Mouse (Mus musculus): ENCODE data around the gene Nmnat2. TPM values are rescaled to one million over a fixed set of nuclear protein-coding genes. Genes with fewer than 3 reads are reported as not detected.

Gene Nmnat2
- polyA plus RNA-seq, 1 experiment from 2014 or later: 26.9 TPM

DNA sequence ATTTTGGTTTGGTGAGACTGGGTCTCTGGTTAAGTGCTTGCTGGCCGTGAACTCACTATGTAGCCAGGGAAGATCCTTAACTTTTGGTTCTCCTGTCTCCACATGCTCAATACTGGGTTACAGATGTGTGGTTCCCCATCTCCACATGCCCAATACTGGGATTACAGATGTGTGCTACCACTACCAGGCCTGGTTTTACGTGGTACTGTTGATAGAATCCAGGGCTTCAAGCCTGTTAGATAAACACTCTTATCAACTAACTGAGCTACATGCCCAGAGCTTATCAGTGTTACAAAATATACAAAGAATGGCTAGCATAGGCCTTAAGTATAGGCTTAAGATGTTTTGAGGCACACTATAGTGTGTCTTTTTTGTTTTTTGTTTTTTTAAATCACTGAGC is 69.7 kb downstream of the Nmnat2 start:
- peaks cover 7% of the 10 kb centered on the region for H3K27me3 ChIP-seq
- peaks cover 8% of the 10 kb centered on the region; the same call in 1 of the 2 replicates for H3K4me1 ChIP-seq
- H3K9ac ChIP-seq (replicated peaks): no peak overlapping the region
- H3K27ac ChIP-seq (replicated peaks): no peak overlapping the region
- H3K4me2 ChIP-seq (replicated peaks): no peak overlapping the region
- no peaks in the 10 kb centered on the region for H3K9me3 ChIP-seq
- WGBS: 81% methylated on average over 2 of the region's 2 CpGs
- no peak overlapping the region for H3K4me3 ChIP-seq
- no peaks in the 10 kb centered on the region for H3K36me3 ChIP-seq
- ATAC-seq (ENCODE audit: low FRiP score, low read depth): no peak

GRCm38 (mm10) chr1:153031345-153031744 is 76.6 kb downstream of the Nmnat2 start:
- Histone ChIP-seq H3K9me3 (no peaks in the 10 kb centered on the region), H3K9ac (replicated peaks) (no peak overlapping the region), H3K36me3 (no peaks in the 10 kb centered on the region), H3K4me3 (no peak overlapping the region), H3K27ac (replicated peaks) (no peak overlapping the region), H3K27me3 (peaks cover 5% of the 10 kb centered on the region; the same call in 1 of the 2 replicates), H3K4me2 (replicated peaks) (no peak overlapping the region), H3K4me1 (peaks cover 29% of the 10 kb centered on the region)
- no peak for ATAC-seq (ENCODE audit: low FRiP score, low read depth)
- 67% methylated on average over 6 of the region's 6 CpGs for WGBS

DNA sequence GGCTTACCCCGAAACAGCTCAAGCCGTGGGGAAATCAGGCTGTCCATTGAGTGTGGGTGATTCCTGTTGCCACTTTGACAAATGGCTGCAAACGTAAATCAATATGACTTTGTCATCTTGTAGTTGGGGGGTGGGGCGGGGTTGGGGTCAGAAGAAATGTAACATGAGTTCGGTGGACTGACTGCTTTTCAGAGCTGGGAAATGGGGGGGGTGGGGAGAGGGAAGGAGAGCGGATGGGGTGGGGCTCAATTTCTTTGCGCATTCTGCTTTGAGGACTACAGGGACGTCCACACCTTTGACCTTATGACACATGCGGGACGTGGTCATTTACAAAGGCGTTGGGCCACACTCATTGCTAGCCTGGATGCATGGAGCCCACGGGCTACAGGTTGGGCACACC is 77.2 kb downstream of the Nmnat2 start:
- no peak overlapping the region for H3K27ac ChIP-seq (replicated peaks)
- H3K4me3 ChIP-seq: no peak overlapping the region
- H3K4me2 ChIP-seq (replicated peaks): no peak overlapping the region
- peaks cover 8% of the 10 kb centered on the region; the same call in 1 of the 2 replicates for H3K27me3 ChIP-seq
- no peaks in the 10 kb centered on the region for H3K36me3 ChIP-seq
- ATAC-seq (ENCODE audit: low FRiP score, low read depth): no peak
- no peaks in the 10 kb centered on the region for H3K9me3 ChIP-seq
- WGBS: 77% methylated on average over 12 of the region's 12 CpGs
- H3K4me1 ChIP-seq: peaks cover 30% of the 10 kb centered on the region
- no peak overlapping the region for H3K9ac ChIP-seq (replicated peaks)

DNA sequence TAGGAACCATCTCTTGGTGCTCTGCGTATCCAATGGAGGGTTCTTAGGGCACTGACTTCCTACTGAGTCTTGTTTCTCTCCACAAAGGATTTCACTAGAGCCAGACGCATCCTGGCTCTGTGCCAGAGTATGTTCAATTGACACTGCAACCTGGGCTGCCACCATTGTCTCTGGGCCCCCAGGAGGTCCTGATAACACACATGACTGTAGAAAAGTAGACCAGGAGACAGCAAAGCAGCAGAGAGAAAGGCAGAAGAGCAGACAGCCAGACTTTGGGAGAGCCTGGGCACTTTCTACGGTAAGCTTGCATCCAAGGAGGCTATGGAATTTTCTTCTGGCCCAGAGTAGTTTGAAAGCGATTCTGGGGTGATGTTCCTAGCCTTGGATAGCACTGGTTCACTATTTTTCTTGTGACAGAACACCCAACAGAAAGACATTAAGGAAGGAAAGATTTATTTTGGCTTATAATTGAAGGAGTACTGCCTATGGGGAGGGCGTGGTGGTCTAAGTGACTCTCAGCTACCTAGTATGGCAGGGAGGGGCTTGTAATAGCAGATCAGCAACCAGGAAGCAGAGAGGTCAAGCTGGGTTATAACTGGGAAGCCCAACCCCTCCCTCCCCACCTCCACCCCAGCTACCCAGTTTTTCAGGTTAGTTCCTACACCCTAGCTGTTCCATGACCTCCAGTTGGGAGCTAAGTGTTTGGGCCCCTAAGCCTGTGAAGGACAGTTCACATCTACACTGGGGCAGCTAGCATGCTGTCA is 78.5 kb downstream of the Nmnat2 start:
- Histone ChIP-seq H3K27me3 (peaks cover 8% of the 10 kb centered on the region; the same call in 1 of the 2 replicates), H3K36me3 (no peaks in the 10 kb centered on the region), H3K9me3 (no peaks in the 10 kb centered on the region), H3K4me2 (replicated peaks) (no peak overlapping the region), H3K4me3 (no peak overlapping the region), H3K27ac (replicated peaks) (no peak overlapping the region), H3K4me1 (peaks cover 34% of the 10 kb centered on the region), H3K9ac (replicated peaks) (no peak overlapping the region)
- no peak for ATAC-seq (ENCODE audit: low FRiP score, low read depth)
- WGBS: 57% methylated on average over 5 of the region's 5 CpGs

- Histone ChIP-seq H3K36me3 (no peaks in the 10 kb centered on the region), H3K27me3 (peaks cover 14% of the 10 kb centered on the region; the same call in 1 of the 2 replicates), H3K4me3 (no peak overlapping the region), H3K4me1 (peaks cover 34% of the 10 kb centered on the region), H3K4me2 (replicated peaks) (no peak overlapping the region), H3K9me3 (no peaks in the 10 kb centered on the region), H3K27ac (replicated peaks) (no peak overlapping the region), H3K9ac (replicated peaks) (no peak overlapping the region)
- 79% methylated on average over 7 of the region's 7 CpGs for WGBS
- ATAC-seq (ENCODE audit: low FRiP score, low read depth): no peak
Observed at GRCm38 (mm10) chr1:153034064-153034463, 79.3 kb downstream of the Nmnat2 start.

GRCm38 (mm10) chr1:153035328-153035944 is 80.6 kb downstream of the Nmnat2 start:
- Histone ChIP-seq H3K9ac (replicated peaks) (no peak overlapping the region), H3K27me3 (peaks cover 27% of the 10 kb centered on the region), H3K4me2 (replicated peaks) (no peak overlapping the region), H3K27ac (replicated peaks) (peak overlapping the region; percentile 56), H3K4me3 (no peak overlapping the region), H3K4me1 (peaks cover 41% of the 10 kb centered on the region), H3K9me3 (no peaks in the 10 kb centered on the region), H3K36me3 (no peaks in the 10 kb centered on the region)
- peak; percentile 51 for ATAC-seq (ENCODE audit: low FRiP score, low read depth)
- 38% methylated on average over 6 of the region's 6 CpGs for WGBS

GRCm38 (mm10) chr1:153037353-153038345 is 82.9 kb downstream of the Nmnat2 start:
- WGBS: 67% methylated on average over 10 of the region's 10 CpGs
- H3K27ac ChIP-seq (replicated peaks): peak overlapping the region; percentile 39; the same call in 1 of the 2 replicates
- H3K9me3 ChIP-seq: no peaks in the 10 kb centered on the region
- no peaks in the 10 kb centered on the region for H3K36me3 ChIP-seq
- H3K4me1 ChIP-seq: peaks cover 40% of the 10 kb centered on the region
- H3K4me2 ChIP-seq (replicated peaks): no peak overlapping the region
- peak; percentile 74 for ATAC-seq (ENCODE audit: low FRiP score, low read depth)
- peaks cover 46% of the 10 kb centered on the region for H3K27me3 ChIP-seq
- H3K4me3 ChIP-seq: no peak overlapping the region
- H3K9ac ChIP-seq (replicated peaks): no peak overlapping the region

GRCm38 (mm10) chr1:153040091-153040490 is 85.3 kb downstream of the Nmnat2 start:
- Histone ChIP-seq H3K27ac (replicated peaks) (no peak overlapping the region), H3K36me3 (no peaks in the 10 kb centered on the region), H3K4me1 (peaks cover 43% of the 10 kb centered on the region), H3K27me3 (peaks cover 62% of the 10 kb centered on the region), H3K4me3 (no peak overlapping the region), H3K9me3 (no peaks in the 10 kb centered on the region), H3K4me2 (replicated peaks) (no peak overlapping the region), H3K9ac (replicated peaks) (no peak overlapping the region)
- no peak for ATAC-seq (ENCODE audit: low FRiP score, low read depth)
- 9% methylated on average over 3 of the region's 3 CpGs for WGBS

DNA sequence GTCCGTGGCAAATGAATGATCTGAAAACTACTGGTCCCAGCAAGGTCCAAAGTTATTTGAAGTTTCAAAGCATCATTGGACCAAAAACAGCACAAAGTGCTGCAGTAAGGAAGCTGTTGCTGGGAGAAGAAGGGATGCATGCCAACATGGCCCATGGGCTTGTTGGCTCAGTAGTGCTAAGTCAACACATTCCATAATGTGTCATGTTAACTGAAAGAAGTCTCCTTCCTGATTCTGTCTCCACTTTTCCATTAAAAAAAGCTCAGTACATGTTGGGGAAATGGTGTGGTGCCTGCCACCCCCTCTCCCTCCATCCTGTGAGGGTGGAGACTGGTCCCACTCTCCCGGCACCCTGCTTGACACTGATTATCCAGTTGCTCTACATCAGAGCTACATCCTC is 86.3 kb downstream of the Nmnat2 start:
- peaks cover 72% of the 10 kb centered on the region for H3K27me3 ChIP-seq
- WGBS: 71% methylated on average over 2 of the region's 2 CpGs
- no peak for ATAC-seq (ENCODE audit: low FRiP score, low read depth)
- H3K9ac ChIP-seq (replicated peaks): no peak overlapping the region
- no peaks in the 10 kb centered on the region for H3K9me3 ChIP-seq
- no peak overlapping the region for H3K27ac ChIP-seq (replicated peaks)
- no peak overlapping the region for H3K4me3 ChIP-seq
- no peak overlapping the region for H3K4me2 ChIP-seq (replicated peaks)
- H3K36me3 ChIP-seq: no peaks in the 10 kb centered on the region
- peaks cover 35% of the 10 kb centered on the region for H3K4me1 ChIP-seq

GRCm38 (mm10) chr1:153042318-153042717 is 87.5 kb downstream of the Nmnat2 start:
- Histone ChIP-seq H3K27me3 (peaks cover 80% of the 10 kb centered on the region), H3K36me3 (no peaks in the 10 kb centered on the region), H3K9ac (replicated peaks) (no peak overlapping the region), H3K27ac (replicated peaks) (no peak overlapping the region), H3K4me2 (replicated peaks) (no peak overlapping the region), H3K4me1 (peaks cover 30% of the 10 kb centered on the region), H3K9me3 (no peaks in the 10 kb centered on the region), H3K4me3 (no peak overlapping the region)
- 70% methylated on average over 2 of the region's 2 CpGs for WGBS
- ATAC-seq (ENCODE audit: low FRiP score, low read depth): no peak

DNA sequence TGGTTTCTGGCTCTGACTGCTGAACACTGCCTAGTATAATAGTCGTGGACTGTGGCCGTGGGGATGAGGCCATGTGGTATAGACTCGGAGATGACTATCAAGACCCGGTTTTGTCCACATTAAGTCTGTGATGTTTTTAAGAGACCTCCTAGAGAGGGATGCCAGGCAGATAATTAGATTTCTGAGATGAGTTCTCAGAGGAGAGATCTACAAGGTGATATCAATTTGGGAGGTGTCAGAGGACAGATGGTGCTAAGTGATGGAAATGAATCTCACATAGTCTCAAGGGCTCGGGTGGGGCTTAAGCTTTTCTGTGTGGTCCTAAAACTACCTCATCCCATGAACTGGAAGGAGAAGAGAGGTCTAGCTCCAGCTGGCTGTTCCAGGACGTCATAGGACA is 88.5 kb downstream of the Nmnat2 start:
- Histone ChIP-seq H3K4me2 (replicated peaks) (no peak overlapping the region), H3K9me3 (no peaks in the 10 kb centered on the region), H3K36me3 (no peaks in the 10 kb centered on the region), H3K9ac (replicated peaks) (no peak overlapping the region), H3K4me3 (no peak overlapping the region), H3K27me3 (peaks cover 86% of the 10 kb centered on the region), H3K27ac (replicated peaks) (no peak overlapping the region), H3K4me1 (peaks cover 25% of the 10 kb centered on the region; the same call in 1 of the 2 replicates)
- peak; percentile 42; the same call in 1 of the 2 replicates for ATAC-seq (ENCODE audit: low FRiP score, low read depth)
- WGBS: 30% methylated on average over 6 of the region's 6 CpGs

Data from midbrain, embryonic 12.5 days (tissue).